Mouse (Mus musculus) liver, embryonic 16.5 days (tissue): Measurements from ENCODE around the gene Sec14l1. TPM values are rescaled to one million over a fixed set of nuclear protein-coding genes. Genes with fewer than 3 reads are reported as not detected.

ENCODE experiments used
- ATAC-seq: fragments of 200-750 bp; cut with Nextera tagmentation; 2 replicates; pipeline ENCODE4 v1.8.0; 2017; ENCODE audit warnings: low read depth, mild to moderate bottlenecking, moderate number of reproducible peaks, moderate library complexity
- H3K27ac ChIP-seq: fragments of 300-500 bp; sonication (generic); 2 replicates; pipeline ENCODE4 v1.5.1; 2014; ENCODE audit warnings: mild to moderate bottlenecking, low read length
- H3K27me3 ChIP-seq: fragments of 300-500 bp; sonication (generic); 2 replicates; pipeline ENCODE4 v1.6.1; 2014; ENCODE audit warnings: low read depth, low read length, mixed read lengths; ENCODE audit not compliant: control insufficient read depth, insufficient read depth
- H3K36me3 ChIP-seq: fragments of 300-500 bp; sonication (generic); 2 replicates; pipeline ENCODE4 v1.6.1; 2014; ENCODE audit warnings: mild to moderate bottlenecking; ENCODE audit not compliant: control insufficient read depth, insufficient read depth
- H3K4me1 ChIP-seq: fragments of 300-500 bp; sonication (generic); 2 replicates; pipeline ENCODE4 v1.6.1; 2014; ENCODE audit warnings: low read depth, low read length, mixed read lengths; ENCODE audit not compliant: control insufficient read depth
- H3K4me2 ChIP-seq: fragments of 300-500 bp; sonication (generic); 2 replicates; pipeline ENCODE4 v1.6.1; 2014; ENCODE audit warnings: low read depth, low read length, mixed read lengths
- H3K4me3 ChIP-seq: fragments of 300-500 bp; sonication (generic); 2 replicates; pipeline ENCODE4 v1.5.1; 2014; ENCODE audit warnings: low read depth, mild to moderate bottlenecking, low read length
- H3K9ac ChIP-seq: fragments of 300-500 bp; sonication (generic); 2 replicates; pipeline ENCODE4 v1.6.1; 2014; ENCODE audit warnings: low read depth, low read length
- H3K9me3 ChIP-seq: fragments of 300-500 bp; sonication (generic); replicated peaks from 2 replicates; pipeline ENCODE4 v1.6.1; 2016; ENCODE audit warnings: low read length; ENCODE audit not compliant: control insufficient read depth
- WGBS: fragments of 180-500 bp; shearing (Covaris S2); extraction: QIAGEN DNeasy Blood & Tissue Kit; methylation state at CpG from one replicate; pipeline ENCODE4 v1.1.7; 2014; ENCODE audit not compliant: insufficient replicate concordance; 5-methylcytosine and 5-hydroxymethylcytosine counted together
- polyA plus RNA-seq: library from polyadenylated mRNA; unstranded; fragments of >200 nt; fragmentation: Nextera tagmentation; extraction: Ambion mirVana; gene quantifications from 2 replicates; pipeline ENCODE4 v1.2.1, GENCODE M21; 2015

Gene Sec14l1
- polyA plus RNA-seq, 1 experiment from 2014 or later: 19.3 TPM

GRCm38 (mm10) chr11:117111967-117112648, 2.9 kb upstream of the Sec14l1 start:
- Histone ChIP-seq H3K36me3 (peaks cover under 1% of the 10 kb centered on the region; the same call in 1 of the 2 replicates), H3K9ac (no peak overlapping the region), H3K4me2 (no peak overlapping the region), H3K4me1 (peaks cover 48% of the 10 kb centered on the region), H3K27me3 (no peaks in the 10 kb centered on the region), H3K27ac (peak overlapping the region; percentile 100; the same call in 1 of the 2 replicates), H3K9me3 (no peaks in the 10 kb centered on the region), H3K4me3 (no peak overlapping the region)
- no peak for ATAC-seq
- 71% methylated on average over 11 of the region's 11 CpGs for WGBS

- ATAC-seq: no peak
- Histone ChIP-seq H3K4me3 (no peak overlapping the region), H3K4me1 (peaks cover 52% of the 10 kb centered on the region), H3K9ac (no peak overlapping the region), H3K27ac (peak overlapping the region; percentile 100; the same call in 1 of the 2 replicates), H3K36me3 (peaks cover 4% of the 10 kb centered on the region; the same call in 1 of the 2 replicates), H3K4me2 (no peak overlapping the region), H3K9me3 (no peaks in the 10 kb centered on the region), H3K27me3 (no peaks in the 10 kb centered on the region)
- 11% methylated on average over 3 of the region's 3 CpGs for WGBS
Observed at GRCm38 (mm10) chr11:117112649-117113051, 2.3 kb upstream of the Sec14l1 start.

- WGBS: 82% methylated on average over 5 of the region's 5 CpGs
- Histone ChIP-seq H3K36me3 (peaks cover 9% of the 10 kb centered on the region), H3K9me3 (no peaks in the 10 kb centered on the region), H3K27ac (peak overlapping the region; percentile 100), H3K9ac (no peak overlapping the region), H3K4me1 (peaks cover 58% of the 10 kb centered on the region), H3K4me2 (0 out of 2 replicates have a peak overlapping the region, but pooled peaks have one; percentile 95), H3K27me3 (no peaks in the 10 kb centered on the region), H3K4me3 (no peak overlapping the region)
- ATAC-seq: no peak
Observed at GRCm38 (mm10) chr11:117113377-117113776, 1.6 kb upstream of the Sec14l1 start.

GRCm38 (mm10) chr11:117114231-117114591, 757 bp upstream of the Sec14l1 start:
- Histone ChIP-seq H3K4me3 (peak overlapping the region; percentile 83), H3K27ac (peak overlapping the region; percentile 100), H3K4me1 (peaks cover 54% of the 10 kb centered on the region), H3K27me3 (no peaks in the 10 kb centered on the region), H3K9ac (peak overlapping the region; percentile 90), H3K4me2 (peak overlapping the region; percentile 95), H3K9me3 (no peaks in the 10 kb centered on the region), H3K36me3 (peaks cover 9% of the 10 kb centered on the region)
- no peak for ATAC-seq
- WGBS: 35% methylated on average over 13 of the region's 13 CpGs

GRCm38 (mm10) chr11:117115346-117116219, 615 bp downstream of the Sec14l1 start:
- Histone ChIP-seq H3K27me3 (no peaks in the 10 kb centered on the region), H3K4me1 (peaks cover 48% of the 10 kb centered on the region), H3K9ac (peak overlapping the region; percentile 92), H3K27ac (peak overlapping the region; percentile 100), H3K4me2 (peak overlapping the region; percentile 65), H3K9me3 (no peaks in the 10 kb centered on the region), H3K4me3 (peak overlapping the region; percentile 83), H3K36me3 (peaks cover 9% of the 10 kb centered on the region)
- peak; percentile 4 for ATAC-seq
- WGBS: 2% methylated on average over 52 of the region's 54 CpGs

GRCm38 (mm10) chr11:117116350-117117303, 1.7 kb downstream of the Sec14l1 start:
- H3K27me3 ChIP-seq: no peaks in the 10 kb centered on the region
- peaks cover 9% of the 10 kb centered on the region for H3K36me3 ChIP-seq
- peak overlapping the region; percentile 92 for H3K9ac ChIP-seq
- no peaks in the 10 kb centered on the region for H3K9me3 ChIP-seq
- H3K4me1 ChIP-seq: peaks cover 46% of the 10 kb centered on the region
- peak overlapping the region; percentile 83 for H3K4me3 ChIP-seq
- peak overlapping the region; percentile 65 for H3K4me2 ChIP-seq
- H3K27ac ChIP-seq: peak overlapping the region; percentile 5; the same call in 1 of the 2 replicates
- no peak for ATAC-seq
- WGBS: 66% methylated on average over 18 of the region's 18 CpGs

- Histone ChIP-seq H3K9ac (no peak overlapping the region), H3K4me2 (no peak overlapping the region), H3K27me3 (no peaks in the 10 kb centered on the region), H3K9me3 (no peaks in the 10 kb centered on the region), H3K4me3 (no peak overlapping the region), H3K27ac (no peak overlapping the region), H3K36me3 (peaks cover 9% of the 10 kb centered on the region), H3K4me1 (peaks cover 41% of the 10 kb centered on the region)
- 78% methylated on average over 18 of the region's 18 CpGs for WGBS
- no peak for ATAC-seq
Observed at GRCm38 (mm10) chr11:117117321-117117720, 2.4 kb downstream of the Sec14l1 start.

GRCm38 (mm10) chr11:117117791-117118190, 2.8 kb downstream of the Sec14l1 start:
- H3K4me3 ChIP-seq: no peak overlapping the region
- H3K9ac ChIP-seq: no peak overlapping the region
- H3K9me3 ChIP-seq: no peaks in the 10 kb centered on the region
- H3K36me3 ChIP-seq: peaks cover 9% of the 10 kb centered on the region
- no peak overlapping the region for H3K4me2 ChIP-seq
- peaks cover 36% of the 10 kb centered on the region for H3K4me1 ChIP-seq
- no peak overlapping the region for H3K27ac ChIP-seq
- H3K27me3 ChIP-seq: no peaks in the 10 kb centered on the region
- ATAC-seq: no peak
- WGBS: 91% methylated on average over 7 of the region's 7 CpGs
